Mouse (Mus musculus) right cerebral cortex, postnatal 14 days (tissue): Measurements from ENCODE around the gene Ptch2.

Experiments
- DNase-seq: peaks from one replicate; pipeline ENCODE4 v3.0.0; 2022

Gene Ptch2

DNA sequence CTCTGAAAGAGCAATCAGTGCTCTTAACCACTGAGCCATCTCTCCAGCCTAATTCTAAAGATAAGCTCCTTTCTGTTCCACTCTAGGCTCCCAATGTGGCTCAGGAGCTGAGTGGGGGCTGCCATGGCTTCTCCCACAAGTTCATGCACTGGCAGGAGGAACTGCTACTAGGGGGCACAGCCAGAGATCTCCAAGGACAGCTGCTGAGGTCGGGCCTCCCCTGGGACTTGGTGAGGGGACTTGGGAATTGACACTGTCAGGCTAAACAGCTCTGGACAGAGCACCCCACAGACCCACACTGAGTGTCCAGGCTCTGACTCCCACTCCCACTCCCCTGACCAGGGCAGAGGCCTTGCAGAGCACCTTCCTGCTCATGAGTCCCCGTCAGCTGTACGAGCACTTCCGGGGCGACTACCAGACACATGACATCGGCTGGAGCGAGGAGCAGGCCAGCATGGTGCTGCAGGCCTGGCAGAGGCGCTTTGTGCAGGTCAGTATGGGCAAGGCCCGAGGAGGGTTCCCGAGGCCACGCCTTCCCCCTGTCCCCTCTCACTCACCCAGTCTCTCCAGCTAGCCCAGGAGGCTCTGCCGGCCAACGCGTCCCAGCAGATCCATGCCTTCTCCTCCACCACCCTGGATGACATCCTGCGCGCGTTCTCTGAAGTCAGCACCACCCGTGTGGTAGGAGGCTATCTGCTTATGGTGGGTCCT, 12.1 kb downstream of the Ptch2 start:
- DNase-seq: no peak

DNA sequence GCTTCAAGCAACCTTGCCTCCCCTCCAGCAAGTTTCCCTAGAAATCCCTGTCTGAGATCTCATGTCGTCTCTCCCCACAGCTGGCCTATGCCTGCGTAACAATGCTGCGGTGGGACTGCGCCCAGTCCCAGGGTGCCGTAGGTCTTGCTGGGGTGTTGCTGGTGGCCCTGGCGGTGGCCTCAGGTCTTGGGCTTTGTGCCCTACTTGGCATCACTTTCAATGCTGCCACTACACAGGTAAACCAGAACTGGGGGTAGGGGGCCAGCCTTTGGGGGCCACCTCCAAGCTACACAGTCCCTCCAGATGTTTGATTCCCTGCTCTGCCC, 12.6 kb downstream of the Ptch2 start:
- no peak for DNase-seq

DNA sequence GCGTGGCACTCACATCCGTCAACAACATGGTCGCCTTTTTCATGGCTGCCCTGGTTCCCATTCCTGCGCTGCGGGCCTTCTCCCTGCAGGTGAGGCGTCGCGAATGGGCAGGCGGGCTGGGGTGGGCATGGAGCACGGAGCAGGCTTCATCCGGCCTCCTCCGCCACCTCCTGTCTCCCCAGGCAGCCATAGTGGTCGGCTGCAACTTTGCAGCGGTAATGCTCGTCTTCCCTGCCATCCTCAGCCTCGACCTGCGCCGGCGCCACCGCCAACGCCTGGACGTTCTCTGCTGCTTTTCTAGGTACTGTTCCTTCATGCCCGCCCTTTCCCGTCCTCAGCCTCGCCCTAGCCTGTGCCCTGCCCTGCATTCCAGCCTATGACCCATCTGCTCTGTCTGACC, 13.5 kb downstream of the Ptch2 start:
- DNase-seq: no peak

DNA sequence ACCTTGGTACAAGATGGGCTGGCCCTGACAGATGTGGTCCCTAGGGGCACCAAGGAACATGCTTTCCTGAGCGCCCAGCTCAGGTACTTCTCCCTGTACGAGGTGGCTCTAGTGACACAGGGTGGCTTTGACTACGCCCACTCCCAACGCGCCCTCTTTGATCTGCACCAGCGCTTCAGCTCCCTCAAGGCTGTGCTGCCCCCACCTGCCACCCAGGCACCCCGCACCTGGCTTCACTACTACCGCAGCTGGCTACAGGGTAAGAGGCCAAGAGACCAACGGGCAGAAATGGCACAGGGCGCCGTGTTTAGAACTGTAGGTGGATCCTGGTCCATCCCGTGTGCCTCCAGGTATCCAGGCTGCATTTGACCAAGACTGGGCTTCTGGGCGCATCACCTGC, 14.4 kb downstream of the Ptch2 start:
- no peak for DNase-seq

DNA sequence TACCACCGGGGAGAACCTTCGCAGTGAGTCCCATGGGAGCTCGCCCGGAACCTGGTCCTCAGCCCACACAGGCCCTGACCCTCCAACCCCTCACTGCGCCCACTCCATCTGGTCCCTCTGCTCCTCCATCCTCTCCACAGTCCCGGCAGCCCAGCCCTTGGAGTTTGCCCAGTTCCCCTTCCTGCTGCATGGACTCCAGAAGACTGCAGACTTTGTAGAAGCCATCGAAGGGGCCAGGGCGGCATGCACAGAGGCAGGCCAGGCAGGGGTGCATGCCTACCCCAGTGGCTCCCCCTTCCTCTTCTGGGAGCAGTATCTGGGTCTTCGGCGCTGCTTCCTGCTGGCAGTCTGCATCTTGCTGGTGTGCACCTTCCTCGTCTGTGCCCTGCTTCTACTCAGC, 15.1 kb downstream of the Ptch2 start:
- DNase-seq: no peak

DNA sequence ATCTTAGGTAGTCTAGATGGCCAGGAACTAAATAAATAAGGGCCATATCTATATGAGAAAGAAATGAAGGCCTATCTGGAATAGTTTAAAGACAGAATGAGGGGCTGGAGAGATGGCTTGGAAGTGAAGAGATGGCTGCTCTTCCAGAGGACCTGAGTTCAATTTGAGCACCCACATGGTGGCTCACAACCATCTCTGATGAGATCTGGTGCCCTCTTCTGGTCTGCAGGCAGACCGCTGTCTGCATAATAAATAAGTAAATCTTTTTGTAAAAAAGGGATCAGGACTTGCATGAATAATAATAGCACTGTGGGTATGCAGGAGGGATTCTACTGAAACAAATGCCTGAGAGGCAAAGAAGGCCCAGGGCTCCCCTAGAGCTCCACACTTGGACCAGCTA, 17.4 kb downstream of the Ptch2 start:
- DNase-seq: no peak

DNA sequence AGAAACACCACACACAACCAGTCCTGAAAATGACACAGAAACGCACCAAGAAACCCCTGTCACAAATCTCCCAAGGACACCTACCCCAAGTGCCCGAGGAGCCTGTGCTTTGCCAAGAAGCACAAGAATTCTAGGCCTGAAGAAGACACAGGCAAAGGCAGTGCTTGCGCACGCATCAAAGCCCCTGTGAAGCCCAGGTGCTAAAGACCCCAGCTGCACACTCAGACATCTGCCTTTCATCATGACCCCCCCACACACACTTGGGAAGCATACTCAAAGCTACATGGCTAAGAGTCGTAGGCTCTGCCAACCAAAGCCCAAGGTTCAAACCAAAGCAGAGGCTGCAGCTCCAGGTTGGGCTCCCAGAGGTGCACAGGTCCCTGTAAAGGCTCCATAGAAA, 19.7 kb downstream of the Ptch2 start:
- no peak for DNase-seq

DNA sequence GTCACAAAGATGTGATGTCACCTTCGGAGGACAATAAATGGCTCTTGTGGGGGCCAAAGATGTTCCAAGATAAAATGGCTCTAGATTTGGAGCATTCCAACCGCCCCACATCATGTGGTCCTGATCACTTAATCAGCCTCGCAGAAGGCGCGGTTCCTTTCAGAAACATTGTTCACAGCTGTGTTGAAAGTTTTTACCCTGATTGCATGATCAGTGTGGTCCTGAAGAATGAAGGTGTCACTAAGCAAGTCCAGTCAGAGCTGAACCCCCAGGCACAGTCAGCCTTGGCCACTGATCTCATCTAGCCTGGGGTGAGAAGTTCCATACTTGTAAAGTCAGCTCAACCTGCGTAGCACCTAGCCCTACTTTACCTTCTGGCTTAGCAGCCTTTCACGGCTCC, 22.1 kb downstream of the Ptch2 start:
- DNase-seq: no peak

DNA sequence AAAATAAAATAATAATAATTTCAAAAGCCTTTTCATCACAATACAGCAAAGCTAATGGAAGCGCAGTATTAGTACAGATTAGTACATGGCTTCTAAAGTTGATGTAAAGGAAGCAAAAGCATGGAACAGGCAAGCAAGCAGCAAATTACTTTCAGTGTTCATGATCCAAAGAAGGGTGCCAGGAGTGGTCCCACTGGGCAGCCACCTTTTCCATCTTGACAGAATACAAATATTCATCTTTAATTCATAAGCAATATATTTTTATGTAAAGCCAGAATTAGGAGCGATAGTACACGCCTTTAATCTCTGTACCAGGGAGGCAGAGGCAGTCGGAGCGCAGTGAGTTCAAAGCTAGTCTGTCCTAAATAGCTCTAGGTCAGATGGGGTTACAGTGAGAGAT, 23.8 kb downstream of the Ptch2 start:
- DNase-seq: no peak

DNA sequence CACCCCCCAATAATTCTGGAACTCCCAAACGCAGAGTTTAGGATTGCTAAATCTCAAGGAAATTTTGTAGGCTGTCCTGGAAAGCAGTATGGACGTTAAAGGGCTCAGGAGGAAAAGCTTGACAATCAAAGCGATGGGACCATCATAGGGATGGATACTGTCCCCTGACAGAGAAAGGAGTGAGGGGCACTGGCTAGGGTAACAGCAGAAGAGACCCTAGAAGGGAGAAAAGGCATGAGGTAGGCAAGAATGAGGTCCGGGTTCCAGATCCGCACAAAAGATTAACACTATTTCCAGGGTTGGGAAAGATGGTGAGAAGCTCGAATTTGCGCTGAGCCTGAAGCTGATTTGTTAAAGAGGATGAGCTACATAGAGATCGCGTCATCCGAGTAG, 24.2 kb downstream of the Ptch2 start:
- DNase-seq: no peak

DNA sequence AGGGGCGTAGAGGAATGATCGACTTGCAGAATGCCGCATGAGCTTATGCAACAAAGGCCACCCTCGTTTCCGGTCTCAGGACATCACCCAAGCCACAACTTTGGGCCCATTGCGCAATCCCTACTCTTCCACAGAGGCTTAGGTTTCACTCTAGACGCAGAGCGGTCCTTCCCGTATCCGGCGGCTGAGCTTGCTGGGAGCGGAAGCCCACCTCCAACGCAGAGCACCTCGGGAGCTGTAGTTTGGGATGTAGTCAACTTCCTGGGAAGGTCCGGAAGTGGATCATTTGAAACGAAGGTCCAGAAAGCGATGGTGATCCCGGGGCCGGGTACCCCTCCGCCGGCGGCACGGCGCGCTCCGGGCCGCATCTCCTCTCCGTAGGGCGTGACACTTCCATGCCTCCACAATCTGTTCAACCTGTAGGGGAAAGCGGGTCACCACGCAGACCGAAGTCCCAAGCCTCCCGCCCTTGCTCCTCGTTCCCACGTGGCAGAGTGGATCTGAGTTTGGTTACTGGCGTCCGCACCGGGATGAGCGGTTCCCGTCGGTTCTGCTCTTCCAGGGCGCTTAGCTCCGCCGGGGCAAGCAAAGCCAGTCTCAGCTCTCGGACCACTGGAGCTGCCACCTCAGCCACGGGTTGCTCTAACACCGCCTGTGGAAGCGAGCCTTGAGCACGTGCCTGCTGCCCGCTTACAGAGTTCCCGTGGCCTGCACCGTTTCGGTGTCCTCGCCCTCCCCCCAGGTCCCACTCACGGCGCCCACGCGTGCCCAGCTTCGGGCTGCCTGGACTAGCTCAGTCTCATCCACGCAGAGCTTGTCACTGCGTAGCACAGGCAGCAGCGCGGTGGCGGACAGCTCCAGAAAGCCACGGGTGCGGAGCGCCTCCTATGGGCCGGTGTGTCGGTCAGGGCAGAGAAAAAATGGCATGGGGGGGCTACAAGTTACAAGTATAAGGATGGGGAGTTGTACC, 24.9 kb downstream of the Ptch2 start:
- peak; percentile 91 for DNase-seq

DNA sequence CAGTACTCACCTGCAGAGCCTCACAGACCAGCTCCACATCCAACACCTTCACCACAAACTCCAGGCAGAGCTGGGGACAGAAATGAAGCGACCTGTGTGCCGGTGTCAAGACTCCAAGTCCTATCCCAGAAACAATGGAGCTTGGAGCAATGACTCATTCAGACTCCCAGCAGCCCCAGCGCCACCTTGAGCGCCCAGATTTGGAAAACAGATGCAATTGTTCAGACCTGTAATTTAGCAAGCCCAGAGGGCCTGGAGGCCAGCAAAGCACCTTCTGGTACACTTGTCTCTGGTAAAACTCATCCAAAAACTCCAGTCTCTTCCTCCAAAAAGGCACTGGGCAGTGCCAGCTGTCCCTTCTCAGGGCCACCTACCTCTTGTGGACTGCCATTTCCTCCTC, 26.3 kb downstream of the Ptch2 start:
- DNase-seq: no peak

DNA sequence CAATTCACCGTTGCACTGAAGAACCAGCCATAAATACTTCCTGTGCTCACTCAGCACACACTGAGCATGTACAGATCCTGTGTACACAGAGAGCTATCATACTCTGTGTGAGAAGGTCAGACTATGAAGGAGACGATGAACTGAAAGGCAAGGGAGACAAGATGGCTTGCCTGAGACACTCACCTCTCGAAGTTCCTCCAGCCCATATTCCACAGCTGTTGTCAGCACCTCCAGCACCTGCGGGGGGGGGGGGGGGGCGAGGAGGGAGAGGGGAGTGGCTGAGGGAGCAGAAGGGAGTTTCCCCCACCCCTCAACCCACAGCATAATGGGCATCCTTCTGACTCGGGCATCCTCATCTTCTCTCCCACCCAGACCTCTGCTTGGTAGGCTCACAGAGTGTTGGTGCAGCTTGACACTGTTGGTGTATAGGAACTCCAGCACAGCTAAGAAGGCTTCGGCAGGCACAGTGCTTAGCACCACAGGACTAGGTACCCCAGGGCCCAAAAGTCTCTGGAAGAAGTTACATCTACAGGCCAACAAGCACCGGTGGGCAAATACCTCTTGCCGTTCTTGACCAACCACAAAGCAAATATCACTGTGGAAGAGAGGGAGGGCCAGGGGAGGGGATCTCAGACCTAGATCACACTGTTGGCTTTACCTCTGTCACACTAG, 27.8 kb downstream of the Ptch2 start:
- DNase-seq: no peak

DNA sequence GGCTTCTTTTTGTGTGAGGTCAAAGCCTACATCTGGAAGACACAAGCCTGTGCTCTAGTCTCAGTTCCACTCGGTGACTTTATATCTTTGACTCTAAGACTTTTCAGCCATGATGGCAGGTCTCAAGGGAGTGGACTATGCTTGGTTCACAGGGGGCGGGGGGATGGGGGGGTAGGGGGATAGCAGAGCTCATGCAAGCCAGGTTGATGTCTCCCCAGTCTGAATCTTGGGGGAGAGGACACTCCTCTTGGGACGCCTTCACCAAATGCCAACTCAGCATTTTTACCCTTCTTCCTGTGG, 28.3 kb downstream of the Ptch2 start:
- no peak for DNase-seq

DNA sequence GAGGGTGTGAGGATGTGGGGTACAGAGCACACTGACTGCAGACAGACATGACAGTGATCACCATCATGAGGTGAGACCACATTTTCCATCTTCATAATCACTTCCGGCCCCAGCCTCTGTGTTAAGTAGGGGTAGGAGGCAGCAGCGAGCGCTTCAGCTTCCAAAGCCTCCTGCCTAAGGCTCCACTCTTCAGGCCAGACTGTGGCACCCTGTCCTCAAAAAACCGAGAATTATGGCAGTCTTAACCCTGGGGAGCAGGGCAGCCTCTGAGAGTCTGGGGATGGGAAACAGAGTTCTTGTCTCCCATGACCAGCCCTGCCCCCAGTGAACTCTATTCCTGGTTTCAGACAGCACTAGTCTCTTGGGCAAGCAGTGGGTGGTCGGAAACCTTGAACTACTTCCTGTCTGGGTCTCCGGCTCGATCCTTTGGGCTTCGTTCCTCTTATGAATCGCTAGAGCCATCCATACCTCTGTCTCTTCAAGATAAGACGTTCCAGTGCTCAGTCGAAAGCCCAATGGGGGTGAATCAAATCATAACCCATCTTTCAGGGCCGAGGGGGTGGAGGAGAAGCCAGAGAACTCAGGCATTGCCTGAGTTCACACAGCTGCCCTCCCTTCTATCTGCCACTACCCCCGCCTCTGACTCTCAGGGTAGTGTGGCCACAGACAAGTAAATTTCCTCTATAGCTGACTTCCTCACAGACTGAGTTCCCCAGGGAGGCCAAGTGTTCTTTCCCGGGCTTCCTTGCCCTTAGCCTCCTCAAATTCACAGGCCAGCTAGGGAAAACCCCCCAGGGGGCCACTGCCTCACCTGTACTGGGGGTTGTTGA, 28.9 kb downstream of the Ptch2 start:
- DNase-seq: no peak

DNA sequence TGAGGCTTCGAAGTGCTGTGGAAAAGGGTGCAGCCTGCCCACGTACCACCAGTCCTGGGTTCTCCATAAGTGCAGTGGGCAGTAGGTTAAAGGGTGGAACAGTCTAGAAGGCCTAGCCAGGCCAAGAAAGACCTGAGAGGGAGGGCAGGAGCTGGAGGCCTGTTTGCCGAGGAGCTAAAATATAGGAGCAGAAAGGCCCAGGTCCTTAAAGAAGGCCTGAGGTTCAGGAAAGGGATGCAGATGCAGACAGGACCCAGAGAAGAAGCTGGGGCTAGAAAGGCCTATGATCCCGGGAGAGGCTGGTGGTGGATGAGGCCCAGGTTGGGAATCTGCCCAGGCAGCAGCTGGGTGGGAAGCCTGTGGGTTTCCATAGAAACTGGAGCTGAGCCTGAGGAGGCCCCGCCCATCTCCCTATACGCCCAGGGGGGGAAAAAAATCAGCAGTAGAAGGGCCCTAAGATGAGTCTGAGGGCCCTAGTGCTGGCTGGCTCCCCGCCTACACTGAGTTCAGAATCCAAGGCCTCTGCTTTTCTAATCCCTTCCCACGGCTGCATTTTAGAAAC, 29.6 kb downstream of the Ptch2 start, which contains the start of gene Btbd19:
TSS of gene Btbd19 (minus strand) at position 378 of the 562 bp plus-strand sequence.
- DNase-seq: peak; percentile 77

DNA sequence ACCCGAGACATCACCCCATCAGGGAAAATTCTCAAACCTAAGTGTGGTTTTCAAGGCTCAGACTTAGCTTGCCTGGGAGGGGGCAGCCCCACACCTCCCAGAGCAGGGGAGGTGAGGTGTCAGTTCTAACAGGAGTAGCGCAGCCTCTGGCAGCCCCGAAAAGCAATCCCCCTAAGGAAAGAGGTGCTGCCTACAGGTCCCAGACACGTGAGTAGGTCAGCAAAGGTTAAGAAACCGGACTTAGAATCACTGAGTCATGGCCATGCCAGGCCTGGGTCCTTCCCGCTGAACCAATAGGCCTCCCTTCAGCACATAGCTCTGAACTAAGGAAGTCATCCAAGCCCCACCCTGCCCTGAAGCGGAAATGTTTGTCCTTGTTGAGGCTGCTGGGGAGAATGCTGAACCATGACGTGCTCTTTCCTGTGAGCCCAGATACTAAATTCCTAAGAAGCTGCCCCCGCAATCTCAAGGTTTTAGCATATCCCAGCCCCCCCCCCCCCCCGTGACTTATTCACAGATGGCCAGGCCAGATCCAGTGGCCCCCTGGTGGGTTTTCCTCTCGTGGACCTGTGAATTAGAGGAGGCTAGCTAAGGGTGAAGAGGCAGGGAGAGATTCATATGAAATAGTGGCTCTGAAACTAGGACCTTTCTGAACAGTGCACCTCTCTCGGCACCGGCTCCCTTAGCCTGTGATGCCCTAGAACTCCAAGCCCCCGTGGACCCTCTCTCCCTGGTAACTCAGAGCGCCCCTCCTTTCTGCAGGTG, 30.2 kb downstream of the Ptch2 start:
- DNase-seq: no peak

DNA sequence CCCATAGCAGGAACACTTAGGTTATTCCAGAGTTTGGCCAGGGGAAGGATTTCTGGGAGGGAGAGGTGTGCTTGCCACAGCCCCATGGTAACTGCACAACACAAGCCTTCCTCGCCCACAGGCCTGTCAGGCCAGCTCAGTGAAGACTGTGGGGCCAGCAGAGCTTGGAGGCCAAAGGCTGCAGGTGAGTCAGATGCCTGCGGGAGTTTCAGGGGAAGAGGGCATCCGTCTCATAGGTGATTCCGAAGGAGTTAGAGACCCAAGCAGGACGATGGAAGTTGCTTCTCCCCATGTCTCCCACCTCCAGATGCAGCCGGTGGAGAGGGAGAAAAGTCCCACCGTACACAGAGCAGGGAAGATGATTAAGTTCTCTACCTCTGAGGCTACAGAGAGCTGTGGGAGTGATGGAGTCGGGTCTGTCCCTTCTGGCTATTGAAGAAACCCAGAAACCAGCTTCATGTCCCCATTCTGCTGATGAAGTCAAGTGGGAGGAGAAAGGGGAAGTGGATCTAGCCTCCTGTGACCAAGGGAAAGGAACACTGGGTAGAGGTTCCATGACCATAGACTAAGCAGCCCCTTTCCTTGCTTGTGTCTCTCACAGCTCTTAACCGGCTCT, 30.9 kb downstream of the Ptch2 start, which contains the start of gene Tctex1d4:
TSS of gene Tctex1d4 (plus strand) at position 120 of the 616 bp plus-strand sequence.
- DNase-seq: no peak

DNA sequence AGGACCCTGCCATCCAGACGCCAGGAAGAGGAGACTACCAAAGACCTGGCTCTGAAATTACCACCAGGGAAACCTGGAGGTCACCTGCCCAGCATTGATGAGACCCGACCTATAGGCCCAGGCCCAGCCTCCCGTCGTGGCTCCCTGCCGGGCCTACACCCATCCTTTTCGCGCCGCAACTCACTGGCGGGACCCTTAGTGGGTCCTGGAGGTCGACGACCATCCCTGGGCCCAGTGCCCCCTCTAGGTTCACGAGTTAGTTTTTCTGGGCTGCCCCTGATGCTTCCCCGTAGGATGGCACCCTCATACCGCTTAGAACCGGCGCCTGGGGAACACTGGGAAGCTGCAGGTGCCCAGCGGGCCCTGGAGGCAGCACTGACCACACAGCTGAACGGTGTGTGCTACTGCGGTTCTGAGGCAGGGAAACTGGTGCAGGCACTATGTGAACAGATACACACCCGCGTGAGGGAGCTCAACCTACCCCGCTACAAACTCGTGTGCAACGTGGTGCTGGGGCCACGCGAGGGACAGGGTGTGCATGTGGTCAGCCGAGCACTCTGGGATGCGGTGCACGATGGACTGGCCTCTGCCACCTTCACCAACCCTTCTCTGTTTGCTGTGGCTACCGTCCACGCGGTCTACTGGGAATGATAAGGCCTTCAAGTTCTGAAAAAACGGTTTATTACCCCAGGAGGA, 32.3 kb downstream of the Ptch2 start:
- no peak for DNase-seq

DNA sequence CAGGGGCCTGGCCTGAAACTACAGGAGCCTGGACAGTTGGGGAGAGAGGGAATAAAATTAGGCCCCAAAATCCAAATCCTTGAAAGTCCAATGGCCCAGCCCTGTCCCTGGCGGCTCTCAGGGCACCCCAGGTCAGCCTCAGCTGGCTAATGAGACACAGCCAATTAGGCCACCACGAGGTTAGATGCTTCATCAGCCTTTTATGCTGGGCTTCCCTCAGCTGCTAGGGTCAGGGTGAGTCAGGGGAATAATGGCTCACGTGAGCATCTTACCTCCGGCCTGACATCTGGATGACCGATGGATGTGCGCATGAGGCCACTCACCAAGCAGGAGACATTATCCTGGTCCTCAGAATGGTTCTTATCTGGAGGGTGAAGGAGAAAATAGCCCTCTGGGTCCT, 34.9 kb downstream of the Ptch2 start:
- DNase-seq: no peak

DNA sequence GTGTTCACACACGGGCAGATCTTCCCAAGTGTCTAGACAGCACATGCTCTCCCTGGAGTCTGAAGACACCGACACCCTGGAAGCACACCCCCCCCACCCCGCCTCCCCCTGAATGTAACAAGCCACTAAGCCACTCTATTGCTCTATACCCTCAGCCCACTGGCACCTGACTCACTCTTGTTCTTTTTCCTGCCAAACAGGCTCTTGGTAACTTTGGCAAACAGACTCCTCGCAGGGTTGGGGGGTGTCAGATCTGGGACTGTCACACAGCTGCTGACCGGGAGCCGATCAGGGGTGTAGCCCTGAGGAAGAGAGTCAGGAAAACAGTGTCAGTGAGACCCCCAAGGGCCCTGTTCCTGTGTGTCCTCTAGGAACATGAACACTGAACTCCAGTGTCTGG, 35.3 kb downstream of the Ptch2 start:
- DNase-seq: no peak
